Mouse (Mus musculus) 3134 (cell line): ENCODE data around the gene Psg26.
"Not testable (repeated sequence)": the region's sequence is repeated elsewhere in the genome, so short reads cannot be mapped to it uniquely, and the experiment has no call there.

Source experiments
- DNase-seq: peaks from one replicate; pipeline ENCODE4 v3.0.0-alpha.2; 2011; ENCODE audit warnings: low spot score; ENCODE audit not compliant: insufficient read length; ENCODE audit errors: extremely low read depth

Psg26 gene

GRCm38 (mm10) chr7:18484077-18484476 is at the start of gene Psg26:
Gene Psg26 (minus strand): TSS chr7:18484177.
- no peak for DNase-seq

- no peak for DNase-seq
Measured at GRCm38 (mm10) chr7:18533420-18533819, 49.4 kb upstream of the Psg26 start.

- DNase-seq, result no peak
Measured at GRCm38 (mm10) chr7:18532169-18532568, 48.2 kb upstream of the Psg26 start, which contains the start of gene Psg25. Gene Psg25 (minus strand): TSS chr7:18532269.

DNA sequence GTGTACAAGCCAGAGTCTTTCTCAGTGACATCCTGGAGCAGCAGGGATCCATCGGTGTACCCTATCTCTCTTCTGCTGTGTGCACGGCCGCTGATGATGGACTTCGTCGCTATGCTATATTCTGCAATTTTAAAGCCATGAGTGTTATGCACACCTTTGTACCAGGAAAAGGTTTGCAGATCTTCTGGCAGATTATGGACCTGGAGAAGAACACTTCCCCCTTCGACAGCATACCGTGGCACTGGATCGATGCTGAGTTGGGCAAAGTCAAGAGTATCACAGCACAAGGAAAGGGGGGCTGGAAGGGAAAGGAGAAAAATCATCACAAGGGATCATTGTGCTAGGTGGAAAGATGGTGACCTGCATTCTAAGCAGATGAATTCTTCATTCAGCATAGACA is 40.7 kb upstream of the Psg26 start:
- DNase-seq, result no peak

DNA sequence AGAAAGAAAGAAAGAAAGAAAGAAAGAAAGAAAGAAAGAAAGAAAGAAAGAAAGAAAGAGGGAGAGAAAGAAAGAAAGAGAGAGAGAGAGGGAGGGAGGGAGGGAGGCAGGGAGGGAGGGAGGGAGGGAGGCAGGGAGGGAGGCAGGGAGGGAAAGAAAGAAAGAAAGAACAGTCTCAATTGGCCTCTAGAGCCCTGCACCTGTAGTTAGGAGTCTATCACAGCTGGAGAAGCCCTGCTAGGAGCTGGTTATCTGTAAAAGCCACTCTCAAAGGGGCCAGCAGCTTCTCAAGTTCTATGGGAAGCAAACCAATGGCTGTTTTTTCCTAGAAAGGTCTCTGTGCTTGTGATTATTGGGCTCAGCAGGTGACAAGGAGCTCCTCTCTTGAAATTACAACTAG is 28.9 kb upstream of the Psg26 start:
- DNase-seq, result not testable (repeated sequence)

DNA sequence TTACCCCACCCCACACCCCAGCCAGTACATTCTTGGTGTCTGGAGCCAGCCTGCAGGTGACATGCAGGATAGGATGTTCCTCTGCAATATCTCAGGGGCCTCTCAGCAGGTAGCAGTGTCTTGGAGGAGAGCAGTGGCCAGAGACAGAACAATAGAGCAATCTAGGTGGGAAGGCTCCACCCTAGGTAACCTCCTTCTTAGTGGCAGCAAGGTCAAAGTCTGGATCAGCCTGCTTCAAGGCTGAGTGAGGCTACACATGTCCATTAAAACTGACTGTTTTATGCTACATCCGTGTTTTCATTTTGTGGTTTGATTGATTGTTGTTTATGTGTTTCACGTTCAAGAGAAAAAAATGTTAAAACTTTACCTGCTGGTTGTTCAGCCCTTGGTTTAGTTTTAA is 28.4 kb upstream of the Psg26 start:
- DNase-seq, result not testable (repeated sequence)

- DNase-seq, result no peak
Measured at GRCm38 (mm10) chr7:18511479-18511878, 27.5 kb upstream of the Psg26 start.

GRCm38 (mm10) chr7:18431941-18432340 is 52.0 kb downstream of the Psg26 start, which contains the start of gene Psg28:
Gene Psg28 (minus strand): TSS chr7:18432041.
- DNase-seq, result not testable (repeated sequence)
